Mouse (Mus musculus) brain, adult 10 weeks (tissue): ENCODE results near the gene Kcnd2. TPM values are rescaled to one million over a fixed set of nuclear protein-coding genes. Genes with fewer than 3 reads are reported as not detected.

ENCODE experiments used
- polyA plus RNA-seq: library from polyadenylated mRNA; stranded (reverse); fragments of 350-450 nt; fragmentation: Illumina TruSeq; extraction: RNeasy Lipid Tissue Mini Kit (QIAGEN cat#74804); gene quantifications from one replicate; pipeline ENCODE4 v1.2.3, GENCODE M21; 2015; ENCODE audit warnings: low read depth, low replicate concordance

Kcnd2 gene
- polyA plus RNA-seq, result 47.4 TPM

DNA sequence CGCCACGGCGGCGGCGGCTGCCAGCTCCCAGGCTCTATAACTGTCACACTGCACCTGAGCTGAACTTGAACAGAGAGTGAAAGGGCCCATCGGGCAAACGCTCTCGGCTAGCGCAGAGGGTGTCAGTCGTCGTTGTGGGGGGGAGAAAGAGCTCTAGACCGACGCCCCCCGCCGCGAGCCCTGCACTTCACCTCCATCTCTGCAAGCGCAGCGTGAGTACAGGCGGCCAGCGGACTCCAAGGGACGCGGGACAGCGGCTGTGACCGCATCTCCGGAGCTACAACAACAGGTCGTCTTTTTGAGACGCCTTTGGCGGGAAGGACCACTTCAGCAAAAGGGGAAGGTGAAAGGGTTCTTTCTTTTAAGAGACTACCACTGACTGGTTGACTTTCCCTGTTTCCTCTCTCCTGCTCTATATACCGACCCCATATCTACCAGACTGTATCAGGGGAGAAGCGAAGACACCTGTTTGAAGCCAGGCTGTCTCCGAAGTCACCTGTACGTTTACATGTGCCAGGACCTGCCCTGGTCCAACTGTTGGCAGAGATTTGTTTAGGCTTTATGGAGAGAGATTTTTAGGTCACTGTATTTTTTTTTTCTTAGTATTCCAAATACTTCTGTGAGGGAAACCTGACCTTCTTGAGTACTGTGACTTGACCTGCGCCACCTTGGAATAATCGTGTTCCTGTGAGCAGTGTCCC, at the start of gene Kcnd2:
TSS of gene Kcnd2 (plus strand) at position 13 of the 701 bp plus-strand sequence.

